Mouse (Mus musculus): ENCODE measurements around the gene Nek8. TPM values are rescaled to one million over a fixed set of nuclear protein-coding genes. Genes with fewer than 3 reads are reported as not detected.

The Nek8 gene
- polyA plus RNA-seq, 1 experiment, result 17.9 TPM

- no peak for TF ChIP-seq POLR2A (IDR thresholded peaks at IDR 0.05; ENCODE audit: low read depth, low read length)
- no peak for TF ChIP-seq CTCF (IDR thresholded peaks at IDR 0.05; ENCODE audit: borderline replicate concordance, insufficient read depth, low read length)
- Histone ChIP-seq H3K4me1 (ENCODE audit: control insufficient read depth, insufficient read depth, low read length) (peaks cover 5% of the 10 kb centered on the region), H3K27ac (ENCODE audit: insufficient read depth, low read length) (no peak overlapping the region), H3K4me3 (ENCODE audit: insufficient read depth, low read length) (no peak overlapping the region)
These were observed 7.7 kb downstream of the Nek8 start for GRCm38 (mm10) chr11:78168541-78169468.

DNA sequence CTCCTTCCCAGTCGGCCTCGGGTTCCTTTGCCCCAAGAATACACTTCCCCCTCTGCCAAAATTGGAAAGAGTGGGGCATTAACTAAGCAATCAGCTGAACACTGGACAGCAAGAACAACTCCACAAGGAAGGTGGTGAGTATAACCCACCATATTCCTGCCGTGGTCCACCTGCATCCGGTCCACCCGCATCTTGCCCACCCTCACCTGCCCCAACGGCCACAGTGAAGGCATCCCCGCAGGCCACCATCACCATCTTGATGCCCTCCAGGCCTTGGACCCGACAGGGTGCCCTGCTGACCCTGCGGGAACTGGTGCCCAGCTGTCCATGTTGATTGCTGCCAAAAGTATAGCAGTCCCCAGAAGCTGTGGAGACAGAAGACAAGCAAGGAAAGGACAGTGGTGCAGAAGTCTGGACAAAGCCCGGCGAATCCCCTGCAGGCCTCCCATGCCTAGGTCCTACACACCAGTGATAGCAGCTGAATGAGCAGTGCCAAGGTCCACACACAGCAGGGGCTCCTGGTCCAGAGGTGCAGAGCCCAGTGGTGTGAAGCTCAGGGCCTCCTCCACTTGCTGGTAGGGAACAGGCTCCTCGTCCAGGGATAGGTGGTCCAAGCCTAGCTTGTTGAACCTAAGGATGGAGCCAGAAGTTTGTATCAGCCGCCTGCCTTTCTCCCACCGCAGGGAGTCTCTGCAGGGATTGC is 9.1 kb downstream of the Nek8 start:
- Histone ChIP-seq H3K4me1 (ENCODE audit: control insufficient read depth, insufficient read depth, low read length) (peaks cover 10% of the 10 kb centered on the region), H3K4me3 (ENCODE audit: insufficient read depth, low read length) (no peak overlapping the region), H3K27ac (ENCODE audit: insufficient read depth, low read length) (0 out of 2 replicates have a peak overlapping the region, but pooled peaks have one; percentile 99)
- TF ChIP-seq POLR2A (IDR thresholded peaks at IDR 0.05; ENCODE audit: low read depth, low read length) (no peak), CTCF (IDR thresholded peaks at IDR 0.05; ENCODE audit: borderline replicate concordance, insufficient read depth, low read length) (no peak)

DNA sequence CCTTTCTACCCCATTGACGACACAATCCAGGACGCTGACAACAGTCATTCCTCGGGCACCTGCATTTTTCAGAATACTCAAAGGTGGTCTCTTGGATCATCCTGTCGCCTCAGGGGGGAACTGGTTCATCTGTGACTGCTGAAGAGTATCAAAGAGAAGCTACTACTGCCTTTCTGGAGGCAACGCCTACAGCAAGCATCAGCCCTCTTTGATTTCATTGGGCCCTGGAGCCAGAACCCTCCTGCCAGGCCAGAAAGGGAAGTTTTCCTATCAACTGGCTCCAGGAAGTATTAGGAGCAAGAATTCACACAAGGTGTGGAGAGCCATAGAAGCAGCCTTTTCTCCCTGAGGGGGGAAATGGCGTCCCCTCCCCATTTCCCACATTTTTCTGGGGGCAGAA is 9.8 kb downstream of the Nek8 start:
- H3K27ac ChIP-seq (ENCODE audit: insufficient read depth, low read length), result peak overlapping the region; percentile 99
- H3K4me1 ChIP-seq (ENCODE audit: control insufficient read depth, insufficient read depth, low read length), result peaks cover 14% of the 10 kb centered on the region
- H3K4me3 ChIP-seq (ENCODE audit: insufficient read depth, low read length), result no peak overlapping the region
- TF ChIP-seq POLR2A (IDR thresholded peaks at IDR 0.05; ENCODE audit: low read depth, low read length), result no peak; the same call in 1 of the 2 replicates
- no peak for TF ChIP-seq CTCF (IDR thresholded peaks at IDR 0.05; ENCODE audit: borderline replicate concordance, insufficient read depth, low read length)

GRCm38 (mm10) chr11:78166161-78166560 is 10.3 kb downstream of the Nek8 start:
- TF ChIP-seq POLR2A (IDR thresholded peaks at IDR 0.05; ENCODE audit: low read depth, low read length) (peak; percentile 24), CTCF (IDR thresholded peaks at IDR 0.05; ENCODE audit: borderline replicate concordance, insufficient read depth, low read length) (no peak)
- Histone ChIP-seq H3K4me1 (ENCODE audit: control insufficient read depth, insufficient read depth, low read length) (peaks cover 14% of the 10 kb centered on the region), H3K27ac (ENCODE audit: insufficient read depth, low read length) (peak overlapping the region; percentile 99), H3K4me3 (ENCODE audit: insufficient read depth, low read length) (no peak overlapping the region)

DNA sequence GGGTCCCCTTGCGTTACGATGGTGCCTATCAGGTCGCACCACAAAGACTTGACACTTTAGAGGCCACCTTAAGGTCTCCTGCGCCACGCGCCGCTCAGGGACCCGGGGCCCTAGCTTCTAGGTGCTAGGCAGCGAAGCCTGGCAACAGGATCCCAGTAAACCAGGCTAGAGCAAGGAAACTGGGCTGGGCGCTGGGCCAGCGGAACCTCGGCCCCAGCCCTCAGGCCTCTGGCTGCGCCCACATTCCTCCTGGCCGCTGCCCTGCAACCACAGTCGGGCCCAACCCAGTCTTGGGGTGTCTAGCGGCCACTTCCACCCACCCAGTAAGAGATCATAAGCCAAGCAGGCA is 10.7 kb downstream of the Nek8 start:
- H3K4me3 ChIP-seq (ENCODE audit: insufficient read depth, low read length), result peak overlapping the region; percentile 32
- peaks cover 14% of the 10 kb centered on the region for H3K4me1 ChIP-seq (ENCODE audit: control insufficient read depth, insufficient read depth, low read length)
- peak overlapping the region; percentile 99 for H3K27ac ChIP-seq (ENCODE audit: insufficient read depth, low read length)
- TF ChIP-seq POLR2A (IDR thresholded peaks at IDR 0.05; ENCODE audit: low read depth, low read length), result peak; percentile 37; the same call in 1 of the 2 replicates
- no peak for TF ChIP-seq CTCF (IDR thresholded peaks at IDR 0.05; ENCODE audit: borderline replicate concordance, insufficient read depth, low read length)

DNA sequence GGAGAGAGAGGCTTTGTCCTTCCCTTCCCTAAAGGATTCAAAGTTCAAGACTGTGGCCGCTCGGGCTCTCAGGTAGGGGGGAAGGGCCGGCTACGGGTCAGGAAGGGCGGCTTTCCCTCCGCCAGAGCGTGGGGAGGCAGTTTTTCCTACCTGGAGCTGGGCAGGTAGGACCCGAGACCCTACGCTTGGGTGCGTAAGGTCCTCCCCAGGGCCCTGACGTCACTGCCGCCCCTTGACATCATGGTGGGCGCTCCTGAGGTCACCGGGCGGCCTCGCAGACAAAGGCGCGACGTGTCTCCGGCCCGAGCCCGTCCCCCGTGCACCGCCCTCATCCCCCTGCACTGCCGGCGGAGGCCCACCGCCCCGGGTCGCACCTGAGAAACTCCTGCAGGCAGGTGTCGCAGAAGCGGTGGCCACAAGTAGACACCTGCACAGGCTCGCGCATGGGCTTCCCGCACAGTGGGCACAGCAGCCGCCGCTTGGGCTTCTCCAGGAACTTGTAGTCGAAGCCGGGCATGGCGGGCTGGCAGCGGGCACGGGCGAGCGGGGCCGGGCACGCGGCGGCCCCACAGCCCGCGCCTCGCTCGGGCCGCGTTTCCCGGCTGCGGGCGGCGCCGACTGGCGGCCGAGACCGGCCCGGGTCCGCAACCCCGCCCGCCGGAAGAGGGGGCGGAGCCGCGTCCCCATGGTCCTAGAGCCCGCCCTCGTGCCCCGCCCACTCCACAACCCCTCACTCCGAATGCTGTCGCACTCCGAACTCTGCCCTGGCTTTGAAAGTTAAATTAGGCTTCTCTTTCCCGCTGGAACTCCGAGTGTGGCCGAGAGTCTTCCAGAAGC is 11.3 kb downstream of the Nek8 start, which contains the start of gene Traf4:
Gene Traf4 (minus strand): TSS at position 666 of the 837 bp plus-strand sequence.
- TF ChIP-seq CTCF (IDR thresholded peaks at IDR 0.05; ENCODE audit: borderline replicate concordance, insufficient read depth, low read length) (no peak), POLR2A (IDR thresholded peaks at IDR 0.05; ENCODE audit: low read depth, low read length) (peak; percentile 75)
- peak within 1 kb of the TSS; percentile 81 for H3K4me3 ChIP-seq (ENCODE audit: insufficient read depth, low read length)
- H3K4me1 ChIP-seq (ENCODE audit: control insufficient read depth, insufficient read depth, low read length), result peaks cover 14% of the 10 kb centered on the region
- peak within 1 kb of the TSS; percentile 99 for H3K27ac ChIP-seq (ENCODE audit: insufficient read depth, low read length)

GRCm38 (mm10) chr11:78164604-78164923 is 11.9 kb downstream of the Nek8 start:
- peak overlapping the region; percentile 81 for H3K4me3 ChIP-seq (ENCODE audit: insufficient read depth, low read length)
- TF ChIP-seq POLR2A (IDR thresholded peaks at IDR 0.05; ENCODE audit: low read depth, low read length) (no peak), CTCF (IDR thresholded peaks at IDR 0.05; ENCODE audit: borderline replicate concordance, insufficient read depth, low read length) (no peak)
- H3K27ac ChIP-seq (ENCODE audit: insufficient read depth, low read length), result peak overlapping the region; percentile 65
- H3K4me1 ChIP-seq (ENCODE audit: control insufficient read depth, insufficient read depth, low read length), result peaks cover 14% of the 10 kb centered on the region

- peak overlapping the region; percentile 81 for H3K4me3 ChIP-seq (ENCODE audit: insufficient read depth, low read length)
- peaks cover 14% of the 10 kb centered on the region for H3K4me1 ChIP-seq (ENCODE audit: control insufficient read depth, insufficient read depth, low read length)
- no peak for TF ChIP-seq CTCF (IDR thresholded peaks at IDR 0.05; ENCODE audit: borderline replicate concordance, insufficient read depth, low read length)
- peak; percentile 42 for TF ChIP-seq POLR2A (IDR thresholded peaks at IDR 0.05; ENCODE audit: low read depth, low read length)
- H3K27ac ChIP-seq (ENCODE audit: insufficient read depth, low read length), result peak overlapping the region; percentile 65
These were observed 12.5 kb downstream of the Nek8 start for GRCm38 (mm10) chr11:78163681-78164603.

All from embryonic fibroblast, embryonic 13.5 days (primary cell).